Mouse (Mus musculus) heart, adult 2 months (tissue): ENCODE data around the gene Ncln. TPM values are rescaled to one million over a fixed set of nuclear protein-coding genes. Genes with fewer than 3 reads are reported as not detected.

Experiments used
- DNase-seq, 2 experiments: peaks; one replicate each; pipeline ENCODE4 v3.0.0; 2021
- H3K27ac ChIP-seq: fragments of 200-600 bp; 2 replicates; pipeline ENCODE4 v1.8.1; 2022
- H3K27me3 ChIP-seq: fragments of 200-500 bp; 2 replicates; pipeline ENCODE4 v1.6.1; 2012; ENCODE audit warnings: mild to moderate bottlenecking, low read length, inconsistent platforms, mixed read lengths; ENCODE audit not compliant: control insufficient read depth, insufficient read depth
- H3K36me3 ChIP-seq: fragments of 200-500 bp; 2 replicates; pipeline ENCODE4 v1.6.1; 2012; ENCODE audit warnings: low read length, inconsistent platforms; ENCODE audit not compliant: control insufficient read depth, insufficient read depth
- H3K4me1 ChIP-seq: fragments of 200-500 bp; 2 replicates; pipeline ENCODE4 v1.6.1; 2011; ENCODE audit warnings: low read length; ENCODE audit not compliant: control insufficient read depth, insufficient read depth
- H3K4me3 ChIP-seq: fragments of 200-600 bp; 2 replicates; pipeline ENCODE4 v1.8.1; 2022
- H3K79me2 ChIP-seq: fragments of 200-500 bp; replicated peaks from 2 replicates; pipeline ENCODE4 v1.6.1; 2012; ENCODE audit warnings: mild to moderate bottlenecking, inconsistent platforms, low read length, moderate library complexity, mixed read lengths; ENCODE audit not compliant: control insufficient read depth, insufficient read depth
- H3K9ac ChIP-seq: fragments of 200-500 bp; 2 replicates; pipeline ENCODE4 v1.6.1; 2012; ENCODE audit warnings: low read depth, mild to moderate bottlenecking, control low read depth, inconsistent platforms, low read length, mixed read lengths
- CTCF ChIP-seq: fragments of 200-600 bp; IDR thresholded peaks from 2 replicates; pipeline ENCODE4 v1.8.1; 2022; ENCODE audit warnings: antibody characterized with exemption, mild to moderate bottlenecking, moderate library complexity
- EP300 ChIP-seq: fragments of 200-500 bp; IDR thresholded peaks from 2 replicates; pipeline ENCODE4 v1.6.1; 2011; ENCODE audit warnings: low read depth, low read length, control low read depth; ENCODE audit not compliant: insufficient read depth
- POLR2A ChIP-seq: fragments of 200-500 bp; IDR thresholded peaks from 2 replicates; pipeline ENCODE4 v1.6.1; 2011; ENCODE audit warnings: mild to moderate bottlenecking, low read depth, low read length, control low read depth; ENCODE audit not compliant: insufficient read depth
- WGBS: fragments of 180-500 bp; shearing (Covaris S2); methylation state at CpG from one replicate; pipeline ENCODE4 v1.1.7; 2018; 5-methylcytosine and 5-hydroxymethylcytosine counted together
- intact Hi-C: fragments of 180-260 bp; cut with DNase I; formaldehyde crosslinking; loops from one replicate; pipeline ENCODE4 v1.15.1; 2025
- polyA plus RNA-seq: library from polyadenylated mRNA; depleted of rRNA; stranded (reverse); fragments of >200 nt; gene quantifications from 2 replicates; pipeline ENCODE4 v1.2.3, GENCODE M21; 2012
- total RNA-seq, 2 experiments: library from RNA; stranded (reverse); gene quantifications; 2 replicates each; pipeline ENCODE4 v1.2.3; 2021

Gene Ncln
- total and polyA plus RNA-seq, 3 experiments: 68.6 to 107 (median 74.2) TPM

GRCm38 (mm10) chr10:81498316-81499249, 2.4 kb upstream of the Ncln start:
- Histone ChIP-seq H3K4me3 (peak overlapping the region; percentile 24), H3K27ac (peak overlapping the region; percentile 79)
- intact Hi-C loops: loop anchor here (10.0 kb wide), 1 partner anchor 594 kb away; the partner anchor contains the start of gene Timm13

GRCm38 (mm10) chr10:81497401-81498270, 1.4 kb upstream of the Ncln start:
- H3K27me3 ChIP-seq: no peaks in the 10 kb centered on the region
- no peak overlapping the region for H3K4me3 ChIP-seq
- TF ChIP-seq EP300 (no peak), POLR2A (no peak), CTCF (no peak)
- H3K9ac ChIP-seq: no peak overlapping the region
- peaks cover 2% of the 10 kb centered on the region for H3K4me1 ChIP-seq
- H3K36me3 ChIP-seq: no peaks in the 10 kb centered on the region
- peaks cover 4% of the 10 kb centered on the region for H3K79me2 ChIP-seq
- DNase-seq: peak in 1 of 2 experiments; percentile 23
- 73% methylated on average over 17 of the region's 17 CpGs for WGBS
- intact Hi-C loops: loop anchor here (10.0 kb wide), 1 partner anchor 593 kb away; the partner anchor contains the start of gene Timm13
- H3K27ac ChIP-seq: no peak overlapping the region; the same call in 1 of the 2 replicates

More at GRCm38 (mm10) chr10:81498316-81499249, 2.4 kb upstream of the Ncln start:
- WGBS: 82% methylated on average over 38 of the region's 38 CpGs
- no peaks in the 10 kb centered on the region for H3K27me3 ChIP-seq
- peak overlapping the region; percentile 70 for H3K9ac ChIP-seq
- H3K79me2 ChIP-seq: peaks cover 4% of the 10 kb centered on the region
- H3K4me1 ChIP-seq: peaks cover 4% of the 10 kb centered on the region
- TF ChIP-seq EP300 (no peak), POLR2A (no peak), CTCF (no peak)
- peak in 1 of 2 experiments; percentile 21 for DNase-seq
- no peaks in the 10 kb centered on the region for H3K36me3 ChIP-seq

GRCm38 (mm10) chr10:81496969-81497368, 777 bp upstream of the Ncln start:
- no peak for DNase-seq
- Histone ChIP-seq H3K4me3 (peak overlapping the region; percentile 87; the same call in 1 of the 2 replicates), H3K4me1 (peaks cover 2% of the 10 kb centered on the region), H3K79me2 (peaks cover 4% of the 10 kb centered on the region), H3K9ac (no peak overlapping the region), H3K27ac (peak overlapping the region; percentile 96), H3K36me3 (no peaks in the 10 kb centered on the region), H3K27me3 (no peaks in the 10 kb centered on the region)
- 25% methylated on average over 4 of the region's 4 CpGs for WGBS
- intact Hi-C loops: loop anchor here (10.0 kb wide), 1 partner anchor 592 kb away; the partner anchor contains the start of gene Timm13
- TF ChIP-seq POLR2A: no peak

- no peak for DNase-seq
- H3K4me1 ChIP-seq: peaks cover 2% of the 10 kb centered on the region
- 0 out of 2 replicates have a peak, but pooled peaks have one; percentile 1 for TF ChIP-seq EP300
- no peak for TF ChIP-seq CTCF
- no peak for TF ChIP-seq POLR2A
- H3K27me3 ChIP-seq: no peaks in the 10 kb centered on the region
- H3K4me3 ChIP-seq: peak overlapping the region; percentile 87
- 1% methylated on average over 41 of the region's 41 CpGs for WGBS
- H3K9ac ChIP-seq: peak overlapping the region; percentile 94
- H3K79me2 ChIP-seq: peaks cover 4% of the 10 kb centered on the region
- peak overlapping the region; percentile 71 for H3K27ac ChIP-seq
- intact Hi-C loops: loop anchor here (10.0 kb wide), 1 partner anchor 591 kb away; the partner anchor contains the start of gene Timm13
- H3K36me3 ChIP-seq: no peaks in the 10 kb centered on the region
Observed at GRCm38 (mm10) chr10:81495616-81496263, 452 bp downstream of the Ncln start.

GRCm38 (mm10) chr10:81495151-81495550, 1.0 kb downstream of the Ncln start:
- Histone ChIP-seq H3K9ac (peak overlapping the region; percentile 94; the same call in 1 of the 2 replicates), H3K36me3 (no peaks in the 10 kb centered on the region), H3K4me3 (peak overlapping the region; percentile 87), H3K27ac (no peak overlapping the region; the same call in 1 of the 2 replicates), H3K4me1 (peaks cover 2% of the 10 kb centered on the region), H3K27me3 (no peaks in the 10 kb centered on the region), H3K79me2 (peaks cover 4% of the 10 kb centered on the region)
- DNase-seq: no peak
- intact Hi-C loops: loop anchor here (10.0 kb wide), 1 partner anchor 590 kb away; the partner anchor contains the start of gene Timm13
- WGBS: 67% methylated on average over 6 of the region's 6 CpGs
- TF ChIP-seq POLR2A (no peak), CTCF (no peak), EP300 (no peak)
